Mouse (Mus musculus): ENCODE measurements around the gene Ppard.

Ppard gene

GRCm38 (mm10) chr17:28290262-28290661 lies 57.8 kb downstream of the Ppard start:
- DNase-seq, result no peak

- no peak for DNase-seq
Observed at GRCm38 (mm10) chr17:28290671-28291070, 58.2 kb downstream of the Ppard start.

DNA sequence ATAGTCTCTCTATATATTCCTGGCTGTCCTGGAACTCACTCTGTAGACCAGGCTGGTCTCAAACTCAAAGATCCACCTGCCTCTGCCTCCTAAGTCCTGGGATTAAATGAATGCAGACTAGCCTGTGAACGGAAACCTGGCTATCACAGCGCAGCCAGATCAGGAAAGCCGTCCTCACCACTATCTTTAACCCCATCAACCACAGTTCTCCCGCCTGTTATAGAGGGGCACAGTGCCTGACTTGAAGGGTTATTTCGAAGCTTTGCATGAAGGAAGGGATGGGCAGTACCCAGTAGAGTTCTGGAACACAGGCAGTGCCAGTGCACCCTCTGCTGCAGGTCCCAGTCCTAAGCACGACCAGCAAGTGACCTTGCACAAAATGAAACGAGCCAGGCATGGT lies 58.8 kb downstream of the Ppard start:
- DNase-seq, result no peak

GRCm38 (mm10) chr17:28293716-28294115 lies 61.2 kb downstream of the Ppard start:
- DNase-seq, result no peak

- DNase-seq, result no peak
Observed at GRCm38 (mm10) chr17:28294449-28295333, 62.2 kb downstream of the Ppard start.

DNA sequence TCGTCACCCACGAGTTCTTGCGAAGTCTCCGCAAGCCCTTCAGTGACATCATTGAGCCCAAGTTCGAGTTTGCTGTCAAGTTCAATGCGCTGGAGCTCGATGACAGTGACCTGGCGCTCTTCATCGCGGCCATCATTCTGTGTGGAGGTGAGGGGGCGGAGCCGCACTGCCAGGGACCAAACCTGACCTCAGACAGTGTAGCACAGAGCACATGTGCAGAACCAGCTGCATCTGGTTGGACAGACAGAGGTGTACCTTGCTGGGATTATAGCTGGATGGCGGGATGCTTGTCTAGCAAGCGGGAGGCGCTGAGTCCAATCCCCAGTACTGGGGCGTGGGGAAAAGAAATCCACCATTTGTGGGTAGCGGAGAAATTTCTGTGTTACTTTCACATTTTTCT lies 66.4 kb downstream of the Ppard start:
- no peak for DNase-seq

GRCm38 (mm10) chr17:28299669-28300320 lies 67.3 kb downstream of the Ppard start:
- no peak for DNase-seq

GRCm38 (mm10) chr17:28300323-28300722 lies 67.8 kb downstream of the Ppard start:
- DNase-seq, result no peak

- DNase-seq, result peak; percentile 62
Observed at GRCm38 (mm10) chr17:28300850-28301249, 68.3 kb downstream of the Ppard start.

DNA sequence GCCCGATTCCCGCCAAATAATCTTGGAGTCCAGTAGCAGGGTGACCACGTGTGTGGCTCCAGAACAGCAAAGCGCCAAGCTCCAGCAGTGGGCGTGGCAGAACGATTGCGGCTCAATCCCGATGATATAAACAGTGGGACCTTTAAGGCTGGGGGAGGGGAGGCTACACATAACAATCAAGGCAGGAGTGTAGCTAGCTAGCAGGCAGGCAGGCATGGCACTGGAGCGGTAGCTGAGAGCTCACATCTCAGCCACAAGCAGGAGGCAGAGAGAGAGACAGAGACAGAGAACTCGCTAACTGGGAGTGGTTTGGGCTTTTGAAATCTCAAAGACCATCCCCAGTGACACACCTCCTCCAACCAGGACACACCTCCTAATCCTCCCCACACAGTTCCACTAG lies 72.7 kb downstream of the Ppard start:
- no peak for DNase-seq

- DNase-seq, result peak; percentile 90
Observed at GRCm38 (mm10) chr17:28308297-28309195, 76.0 kb downstream of the Ppard start.

DNA sequence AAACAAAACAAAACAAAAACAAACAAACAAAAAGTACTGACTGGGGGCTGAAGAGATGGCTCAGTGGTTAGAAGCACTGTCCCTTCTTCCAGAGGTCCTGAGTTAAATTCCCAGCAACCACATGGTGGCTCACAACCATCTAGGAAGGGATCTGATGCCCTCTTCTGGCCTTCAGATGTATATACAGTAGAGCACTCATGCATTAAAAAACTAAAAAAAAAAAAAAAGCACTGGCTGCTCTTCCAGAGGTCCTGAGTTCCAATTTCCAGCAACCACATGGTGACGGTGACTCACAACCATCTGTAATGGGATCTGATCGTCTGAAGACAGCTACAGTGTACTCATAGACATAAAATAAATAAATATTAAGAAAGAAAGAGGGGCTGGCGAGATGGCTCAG lies 78.3 kb downstream of the Ppard start:
- peak; percentile 18 for DNase-seq

DNA sequence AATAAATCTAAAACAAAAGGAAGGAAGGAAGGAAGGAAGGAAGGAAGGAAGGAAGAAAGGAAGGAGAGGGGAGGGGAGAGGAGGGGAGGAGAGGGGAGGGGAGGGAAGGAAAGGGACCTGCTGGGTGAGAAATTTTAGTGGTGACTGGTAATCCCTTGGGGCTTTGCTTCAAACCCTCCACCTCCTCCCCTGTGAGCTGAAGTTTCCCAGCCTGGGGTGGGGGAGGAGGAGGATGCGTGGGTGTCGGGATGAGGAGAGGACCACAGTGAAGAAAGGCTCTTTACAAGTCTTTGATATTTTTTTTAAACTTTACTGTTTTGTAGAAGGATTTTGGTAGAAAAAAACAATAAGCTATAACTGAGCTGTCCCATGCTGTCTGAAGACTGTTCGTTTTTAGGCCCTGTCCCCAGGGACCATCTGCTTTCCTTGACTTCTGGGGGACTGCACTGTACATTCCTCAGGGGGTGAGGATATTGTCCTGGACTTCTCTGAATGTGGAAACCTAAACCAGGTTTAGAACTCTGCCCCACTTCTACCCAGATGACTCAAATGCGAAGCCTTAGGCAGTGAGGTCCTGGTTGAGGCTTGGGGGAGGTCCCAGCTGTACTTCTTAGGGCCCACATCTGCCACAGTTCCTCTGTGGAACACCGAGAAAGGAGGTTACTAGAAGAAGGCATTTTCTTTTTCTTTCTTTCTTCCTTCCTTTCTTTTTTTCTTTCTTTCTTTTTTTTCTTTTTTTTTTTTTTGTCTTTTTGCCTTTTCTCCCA lies 79.0 kb downstream of the Ppard start:
- DNase-seq, result no peak

DNA sequence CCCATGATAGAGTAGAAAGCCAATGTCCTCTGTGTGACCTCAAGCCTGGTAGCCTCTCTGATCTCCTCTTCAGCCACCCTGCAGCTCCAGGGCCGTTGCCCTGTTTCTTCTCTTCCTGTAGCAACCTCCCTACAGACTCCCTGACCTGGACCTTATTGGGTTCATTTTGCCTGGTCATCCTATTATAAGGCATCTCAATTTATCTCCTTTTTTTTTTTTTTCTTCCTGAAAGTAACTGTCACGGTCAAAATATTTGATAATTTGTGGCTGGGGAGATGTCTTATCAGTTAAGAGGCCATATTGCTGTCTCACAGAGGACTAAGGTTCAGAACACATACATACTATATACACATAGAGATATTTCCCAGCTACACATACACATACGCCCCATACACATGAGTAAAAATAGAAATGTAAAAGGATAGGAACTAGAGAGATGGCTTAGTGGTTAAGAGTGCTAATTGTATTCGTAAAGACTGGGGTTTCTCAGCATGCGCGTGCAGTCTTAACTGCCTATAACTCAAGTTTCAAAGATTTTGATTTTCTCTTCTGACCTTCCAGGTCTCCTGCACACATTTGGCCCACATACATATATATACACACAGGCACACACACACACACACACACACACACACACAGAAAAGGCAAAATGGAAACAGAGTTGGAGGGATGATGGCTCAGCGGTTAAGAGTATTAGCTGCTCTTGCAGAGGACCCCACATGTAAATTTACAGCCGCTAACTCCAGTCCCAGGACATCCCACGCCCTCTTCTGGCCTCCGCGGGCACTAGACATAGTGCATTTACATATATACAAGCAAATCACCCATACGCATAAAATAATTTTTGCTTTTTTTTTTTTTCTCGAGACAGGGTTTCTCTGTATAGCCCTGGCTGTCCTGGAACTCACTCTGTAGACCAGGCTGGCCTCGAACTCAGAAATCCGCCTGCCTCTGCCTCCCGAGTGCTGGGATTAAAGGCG lies 80.0 kb downstream of the Ppard start:
- DNase-seq, result peak; percentile 55

GRCm38 (mm10) chr17:28313212-28313879 lies 80.8 kb downstream of the Ppard start, which contains the start of gene Fance:
TSS of gene Fance (plus strand) at chr17:28313519.
- peak; percentile 100 for DNase-seq

GRCm38 (mm10) chr17:28313880-28314225 lies 81.4 kb downstream of the Ppard start:
- DNase-seq, result no peak

GRCm38 (mm10) chr17:28315611-28316160 lies 83.2 kb downstream of the Ppard start:
- DNase-seq, result peak; percentile 32

- no peak for DNase-seq
Observed at GRCm38 (mm10) chr17:28316476-28316875, 84.0 kb downstream of the Ppard start.

- peak; percentile 14 for DNase-seq
Observed at GRCm38 (mm10) chr17:28317091-28317490, 84.6 kb downstream of the Ppard start.

DNA sequence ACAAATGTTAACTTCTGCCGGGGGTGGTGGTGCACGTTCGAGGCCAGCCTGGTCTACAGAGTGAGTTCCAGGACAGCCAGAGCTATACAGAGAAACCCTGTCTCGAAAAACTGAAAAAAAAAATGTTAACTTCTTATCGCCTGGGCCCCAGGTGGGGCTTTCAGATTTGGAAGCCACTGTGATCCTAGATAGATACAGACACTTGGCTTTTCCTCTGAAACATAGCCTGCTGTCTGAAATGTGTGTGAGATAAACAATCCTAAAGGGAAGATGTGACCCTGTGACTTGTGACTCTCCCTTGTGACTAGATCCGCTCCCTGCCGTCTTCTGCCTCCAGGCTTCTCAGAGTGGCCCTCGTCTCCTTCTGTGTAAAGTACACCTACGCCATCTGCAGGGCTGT lies 85.2 kb downstream of the Ppard start:
- DNase-seq, result no peak
